Mouse (Mus musculus): Measurements from ENCODE around the gene Klf1. TPM values are rescaled to one million over a fixed set of nuclear protein-coding genes. Genes with fewer than 3 reads are reported as not detected.

Gene Klf1
- total RNA-seq (2021) = not detected

DNA sequence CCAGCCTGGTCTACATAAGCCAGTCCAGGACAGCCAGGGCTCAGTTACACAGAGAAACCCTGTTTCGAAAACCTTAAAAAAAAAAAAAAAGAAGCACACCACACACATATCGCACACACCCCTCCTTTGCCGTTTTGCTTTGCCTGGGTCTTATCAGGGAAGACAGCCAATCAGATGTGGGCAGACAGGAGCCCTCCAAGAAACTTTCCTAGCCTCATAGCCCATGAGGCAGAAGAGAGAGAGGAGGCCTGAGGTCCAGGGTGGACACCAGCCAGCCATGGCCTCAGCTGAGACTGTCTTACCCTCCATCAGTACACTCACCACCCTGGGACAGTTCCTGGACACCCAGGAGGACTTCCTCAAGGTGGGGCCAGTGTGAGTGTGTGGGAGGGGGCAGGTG lies at the start of gene Klf1:
Klf1 (plus strand) TSS at position 177 of the 400 bp plus-strand sequence.
- intact Hi-C loops (cut with DNase I) = loop anchor here (5.0 kb wide), 1 partner anchor 54 kb away; the partner anchor contains the start of gene Calr
- DNase-seq = no peak

DNA sequence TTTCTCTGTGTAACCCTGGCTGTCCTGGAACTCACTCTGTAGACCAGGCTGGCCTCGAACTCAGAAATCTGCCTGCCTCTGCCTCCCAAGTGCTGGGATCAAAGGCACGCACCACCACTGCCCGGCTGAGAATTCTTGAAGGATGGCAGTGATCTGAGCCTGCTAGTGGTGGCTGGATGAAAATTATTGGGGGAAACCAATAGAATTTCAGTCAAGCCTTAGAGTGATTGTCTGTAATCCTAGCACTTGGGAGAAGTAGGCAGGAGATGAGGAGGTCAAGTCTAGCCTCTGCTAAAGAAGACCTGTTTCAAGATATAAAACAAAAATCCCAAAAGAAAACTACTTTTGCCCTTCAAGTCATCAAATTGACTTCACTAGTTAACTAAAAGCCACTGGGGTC lies 45.3 kb upstream of the Klf1 start:
- intact Hi-C loops (cut with DNase I) = loop anchor here (5.0 kb wide), 1 partner anchor 1766 kb away; the partner anchor contains the start of gene Lonp2
- DNase-seq = no peak

DNA sequence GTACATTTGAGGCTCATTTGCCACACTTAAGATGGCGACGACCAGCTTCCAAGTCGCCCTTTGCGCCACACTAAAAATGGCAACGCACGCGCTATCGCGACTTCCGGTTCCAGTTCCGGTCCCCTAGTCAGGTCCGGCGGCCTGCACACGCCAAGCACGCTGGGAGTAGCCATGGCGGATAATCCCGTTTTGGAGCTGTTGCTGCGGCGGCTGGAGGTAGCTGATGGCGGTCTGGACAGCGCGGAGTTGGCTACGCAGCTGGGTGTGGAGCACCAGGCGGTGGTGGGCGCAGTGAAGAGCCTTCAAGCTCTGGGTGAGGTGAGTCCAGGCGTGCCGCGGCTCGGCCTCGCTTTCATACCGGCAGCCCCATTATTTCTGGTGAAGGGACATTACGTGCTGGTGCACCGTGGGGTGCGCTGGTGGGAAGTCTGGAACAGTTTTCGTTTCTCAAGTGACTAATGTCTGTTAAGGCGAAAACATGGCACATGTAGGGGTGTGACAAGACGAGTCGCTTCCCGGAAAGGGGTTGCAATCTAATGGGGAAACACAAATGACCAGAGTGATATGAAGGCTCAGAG lies 44.8 kb upstream of the Klf1 start, which contains the start of gene Farsa:
Farsa (plus strand) TSS at position 126 of the 578 bp plus-strand sequence.
- intact Hi-C loops (cut with DNase I) = loop anchor here (5.0 kb wide), 1 partner anchor 1765 kb away; the partner anchor contains the start of gene Lonp2
- DNase-seq = peak; percentile 94

DNA sequence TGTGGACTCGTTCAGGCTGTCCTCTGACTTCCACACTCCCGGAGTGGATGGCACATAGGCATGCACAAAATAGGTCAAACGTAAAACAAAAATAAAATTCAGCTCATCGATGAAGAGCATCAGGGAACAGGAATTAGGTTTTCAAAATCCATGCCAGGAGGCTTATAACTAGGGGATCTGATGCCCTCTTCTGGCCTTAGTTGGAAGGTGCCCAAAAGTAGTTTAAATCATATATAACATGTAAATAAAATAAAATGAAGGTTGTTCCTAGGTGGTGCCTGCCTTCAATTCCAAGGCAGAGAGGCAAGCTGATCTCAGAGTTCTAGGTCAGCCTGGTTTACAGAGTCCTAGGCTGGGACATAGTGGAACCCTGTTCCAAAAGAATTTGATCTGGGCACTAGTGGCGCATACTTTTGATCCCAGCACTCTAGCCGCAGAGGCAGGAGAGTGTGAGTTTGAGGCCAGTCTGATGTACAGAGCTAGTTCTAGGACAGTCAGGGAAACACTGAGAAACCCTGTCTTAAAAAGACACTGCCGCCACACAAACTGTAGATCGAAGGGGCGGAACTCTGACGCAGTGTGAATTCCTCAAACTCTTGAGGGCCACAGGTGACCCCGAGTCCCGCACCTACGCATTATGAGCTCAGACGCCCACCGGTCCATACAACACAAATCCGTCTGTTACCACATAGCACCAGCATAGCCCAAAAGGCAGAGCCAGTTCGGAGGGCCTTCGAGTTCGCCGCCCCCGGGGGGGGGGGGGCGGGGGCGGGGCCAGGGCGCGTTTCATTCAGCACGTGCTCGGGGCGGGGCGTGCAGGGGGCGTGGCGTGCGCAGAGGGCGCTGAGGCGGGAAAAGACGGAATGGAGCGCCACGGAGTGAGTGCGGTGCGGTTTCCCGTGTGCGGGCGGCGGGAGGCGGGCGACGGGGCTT lies 30.1 kb upstream of the Klf1 start, which contains the start of gene Syce2:
Syce2 (plus strand) TSS at position 736 of the 933 bp plus-strand sequence.
- intact Hi-C loops (cut with DNase I) = no loop called here
- peak; percentile 72 to 80 for DNase-seq

DNA sequence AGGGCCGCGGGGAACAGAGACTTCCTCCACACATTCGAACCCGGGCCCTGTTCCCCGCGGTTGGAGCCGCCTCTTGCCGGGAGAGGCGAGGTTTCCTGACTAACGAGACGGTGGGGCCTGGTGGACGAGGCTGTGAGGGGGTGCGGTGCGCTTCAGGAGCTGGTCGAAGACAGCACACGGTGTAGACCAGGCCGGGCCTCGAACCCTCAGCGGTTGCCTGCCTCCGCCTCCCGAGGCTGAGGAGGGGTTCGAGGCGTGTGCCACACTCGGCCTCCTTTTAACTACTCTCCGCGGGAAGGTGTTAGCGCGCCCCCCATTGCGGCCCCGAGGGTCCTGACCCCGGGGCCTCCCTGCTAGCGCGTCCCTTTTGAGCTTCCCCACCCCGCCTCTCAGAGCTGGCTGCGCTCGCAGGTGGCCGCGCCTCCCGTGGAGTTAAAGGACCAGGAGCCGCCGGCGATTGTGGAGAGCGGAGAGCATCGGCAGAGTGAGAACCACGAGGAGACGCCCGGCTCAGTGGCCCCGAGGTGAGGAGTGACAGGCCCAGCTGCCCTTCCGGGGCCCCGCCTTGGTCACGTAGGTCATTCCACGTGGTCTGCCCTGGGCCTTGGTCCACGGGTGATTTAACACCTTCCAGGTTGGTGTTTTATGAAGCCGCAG lies 29.3 kb upstream of the Klf1 start:
- peak; percentile 14 for DNase-seq
- intact Hi-C loops (cut with DNase I) = no loop called here

DNA sequence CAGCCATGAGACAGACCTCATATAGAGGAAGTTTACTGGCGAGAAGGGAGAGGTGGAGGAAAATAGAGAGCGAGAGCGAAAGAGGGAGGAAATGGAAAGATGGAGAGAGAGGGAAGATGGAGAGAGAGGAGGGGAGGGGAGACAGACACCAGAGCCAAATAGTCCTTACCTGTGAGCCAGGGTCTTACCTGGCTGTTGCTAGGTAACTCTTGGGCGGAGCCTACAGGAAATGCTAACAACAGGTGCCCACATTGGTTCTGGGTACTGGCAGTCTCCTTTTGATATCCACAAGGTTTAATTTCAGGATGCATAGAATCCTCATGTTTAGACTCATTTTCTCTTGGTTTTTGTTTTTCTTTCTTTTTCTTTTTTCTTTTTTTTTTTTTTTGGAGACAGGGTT lies 28.7 kb upstream of the Klf1 start:
- DNase-seq = no peak
- intact Hi-C loops (cut with DNase I) = no loop called here

DNA sequence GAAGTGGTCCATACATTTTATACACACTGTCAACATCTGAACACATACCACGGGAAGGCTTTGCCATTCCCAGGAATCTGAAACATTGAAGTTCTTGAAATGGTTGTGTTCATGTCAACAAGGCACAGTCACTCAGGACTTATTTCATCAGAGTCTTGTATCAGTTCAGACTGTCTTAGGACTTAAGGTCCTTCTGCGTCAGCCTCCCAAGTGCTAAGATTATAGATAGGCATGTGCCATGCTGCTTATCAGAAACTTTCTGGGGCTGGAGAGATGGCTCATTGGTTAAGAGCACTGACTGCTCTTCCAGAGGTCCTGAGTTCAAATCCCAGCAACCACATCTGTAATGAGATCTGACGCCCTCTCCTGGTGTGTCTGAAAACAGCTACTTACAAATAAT lies 27.4 kb upstream of the Klf1 start:
- DNase-seq = no peak
- intact Hi-C loops (cut with DNase I) = no loop called here

DNA sequence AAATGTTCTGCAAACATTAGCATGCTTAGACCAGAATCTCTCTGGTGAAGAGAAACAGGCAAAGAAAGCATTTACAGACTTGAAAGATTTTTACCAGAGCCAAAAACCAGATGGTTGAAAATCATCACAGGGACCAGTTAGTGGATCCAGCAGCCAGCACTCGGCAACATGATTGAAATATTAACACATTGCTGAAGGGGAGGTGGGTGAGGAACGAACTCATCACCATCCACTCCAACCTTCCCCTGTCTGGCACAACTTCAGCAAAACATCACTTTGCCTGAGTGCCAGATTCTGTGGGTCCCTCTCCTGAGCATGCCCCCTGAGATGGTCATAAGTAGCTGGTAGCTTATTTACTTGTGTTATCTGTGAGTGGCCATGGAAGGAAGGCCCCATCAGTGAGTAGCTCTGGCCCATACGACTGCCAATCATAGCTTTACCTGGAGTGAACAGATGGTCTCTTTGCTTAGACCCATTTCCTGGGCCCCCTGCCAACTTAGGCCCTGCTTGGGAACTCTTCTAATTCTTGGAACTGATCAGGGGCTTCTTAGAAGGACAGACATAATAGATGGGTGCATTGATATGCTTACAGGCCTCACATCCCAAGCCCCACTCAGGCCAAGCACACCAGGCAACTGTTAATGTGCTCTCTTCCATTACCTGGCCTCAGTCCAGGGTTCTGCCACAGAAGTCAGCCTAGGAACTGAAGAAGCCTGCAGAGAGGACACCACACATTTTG lies 24.3 kb upstream of the Klf1 start:
- DNase-seq = no peak
- intact Hi-C loops (cut with DNase I) = no loop called here

DNA sequence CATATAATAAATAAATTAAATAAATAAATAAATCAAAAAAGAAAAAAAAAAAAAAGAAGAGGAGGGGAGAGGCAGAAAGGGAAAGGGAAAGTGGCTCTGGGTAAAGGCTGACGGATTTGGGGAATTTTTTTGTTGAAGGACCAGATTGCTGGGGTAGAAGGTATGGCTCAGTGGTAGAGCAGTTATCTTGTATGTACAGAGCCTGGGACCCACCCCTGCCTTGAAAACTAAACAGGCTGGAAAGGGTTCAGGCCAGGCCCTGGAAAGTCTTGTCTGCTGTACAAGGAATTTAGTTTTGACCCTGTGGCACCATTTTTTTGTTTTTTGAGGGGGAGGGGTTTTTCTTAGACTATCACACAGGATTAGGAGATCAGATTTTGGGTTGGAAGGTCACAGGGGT lies 22.8 kb upstream of the Klf1 start:
- no peak for DNase-seq
- intact Hi-C loops (cut with DNase I) = no loop called here

DNA sequence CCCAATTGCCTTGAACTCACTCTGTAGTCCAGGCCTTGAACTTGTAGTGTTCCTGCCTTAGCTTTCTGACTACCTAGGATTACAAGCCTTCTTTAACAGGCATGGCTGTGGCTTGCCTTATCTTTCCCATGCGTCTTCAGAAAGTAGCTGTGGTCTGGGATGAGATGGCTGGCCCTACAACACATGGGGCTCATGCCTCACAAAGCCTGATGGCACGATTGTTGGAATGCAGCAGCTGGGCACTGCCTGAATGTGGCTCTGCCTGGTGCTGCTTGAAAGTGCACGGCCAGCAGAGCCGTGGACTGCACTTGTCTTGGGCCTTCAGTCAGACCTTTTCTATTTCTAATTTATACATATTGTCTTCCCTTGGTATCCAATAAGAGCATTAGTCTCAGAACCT lies 17.0 kb upstream of the Klf1 start:
- intact Hi-C loops (cut with DNase I) = no loop called here
- no peak for DNase-seq

DNA sequence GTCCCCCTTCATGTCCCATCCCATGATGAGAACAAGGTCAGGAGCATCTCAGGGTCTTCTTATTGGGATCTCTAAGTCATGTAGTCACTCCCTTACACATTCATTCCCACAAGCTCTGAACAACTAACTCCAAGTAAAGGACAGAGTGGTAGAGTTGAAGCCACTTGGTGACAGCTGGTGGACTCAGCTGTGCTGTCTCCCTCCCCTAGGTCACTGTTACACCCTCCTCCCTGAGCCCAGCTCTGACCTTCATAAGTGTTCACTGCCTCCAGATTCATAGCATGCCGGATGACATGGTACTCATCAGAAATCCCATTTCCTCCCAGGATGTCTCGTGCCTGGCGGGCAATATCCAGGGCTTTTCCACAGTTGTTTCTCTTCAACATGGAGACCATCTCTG lies 13.4 kb upstream of the Klf1 start:
- no peak for DNase-seq
- intact Hi-C loops (cut with DNase I) = no loop called here

DNA sequence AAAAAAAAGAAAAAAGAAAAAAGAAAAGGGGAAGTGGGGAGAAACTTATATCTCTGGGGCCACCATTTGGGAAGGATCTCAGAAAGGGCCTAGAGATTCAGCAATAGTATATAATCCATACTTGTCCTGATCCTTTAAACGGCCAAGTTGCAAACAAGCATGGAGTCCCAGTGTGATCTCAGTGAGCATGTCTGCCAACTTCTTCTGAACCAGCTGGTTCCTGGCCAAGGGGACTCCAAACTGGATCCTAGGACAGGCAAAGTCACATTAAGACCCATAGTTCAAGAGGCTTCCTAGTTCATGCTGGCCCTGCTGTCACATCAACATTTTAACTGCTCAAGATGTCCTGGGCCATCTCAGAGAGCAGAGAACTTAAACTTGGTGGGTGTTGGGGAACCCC lies 12.6 kb upstream of the Klf1 start:
- no peak for DNase-seq
- intact Hi-C loops (cut with DNase I) = no loop called here

DNA sequence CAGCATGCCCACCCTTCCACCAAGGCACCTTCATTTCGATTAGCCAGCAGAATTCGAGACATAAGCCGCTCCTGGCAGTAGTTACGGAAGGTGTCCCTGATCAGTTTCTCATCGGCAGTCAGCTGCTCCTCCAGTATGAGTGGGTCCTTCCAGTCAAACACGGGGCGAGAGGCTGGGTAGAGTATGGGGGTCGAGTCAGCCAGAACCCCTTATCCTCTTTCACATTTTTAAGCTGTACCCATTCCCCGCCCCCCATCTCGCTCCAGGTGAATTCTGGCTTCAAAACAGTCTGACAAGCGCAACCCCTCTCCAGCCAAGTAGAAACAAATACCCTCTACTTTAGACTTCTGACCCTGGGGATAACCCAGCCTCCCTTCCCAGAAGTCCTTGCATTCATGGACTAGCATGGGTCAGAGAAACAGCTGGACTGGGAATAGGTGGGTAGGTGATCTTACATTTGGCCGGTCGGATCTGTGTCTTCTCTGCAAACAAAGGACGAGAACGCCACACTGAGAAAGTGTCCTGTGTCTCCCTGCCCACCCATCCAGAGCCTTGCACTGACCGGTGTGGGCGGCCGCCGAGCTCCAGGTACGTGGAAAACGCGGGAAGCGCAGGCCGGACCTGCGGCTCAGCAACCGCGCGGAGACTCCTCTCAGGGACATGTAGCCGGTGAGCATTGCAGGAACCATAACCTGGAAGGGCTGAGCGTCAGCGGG lies 8.6 kb upstream of the Klf1 start:
- intact Hi-C loops (cut with DNase I) = no loop called here

DNA sequence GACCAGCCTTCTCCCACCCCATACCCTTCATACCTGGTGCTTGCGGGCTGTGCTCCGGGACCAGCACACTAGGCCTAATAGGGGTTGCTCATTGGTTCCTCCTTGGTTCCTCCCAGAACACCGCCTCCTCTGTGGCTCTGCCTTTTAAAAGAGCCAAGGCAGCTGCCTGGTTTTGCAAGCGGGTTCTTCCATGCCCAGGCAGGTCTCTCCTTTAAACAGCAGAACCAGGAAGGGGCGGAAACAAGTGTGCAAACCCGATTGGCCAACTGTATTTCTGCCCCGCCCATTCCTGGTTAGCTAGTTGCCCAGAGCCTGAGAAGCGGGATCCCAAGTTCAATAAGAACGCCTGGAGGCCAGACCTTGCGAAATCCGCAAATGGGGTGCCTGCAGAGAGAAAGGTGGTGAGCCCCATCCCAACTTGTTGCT lies 8.0 kb upstream of the Klf1 start, which contains the start of gene Gcdh:
Gcdh (minus strand) TSS at position 213 of the 426 bp plus-strand sequence.
- intact Hi-C loops (cut with DNase I) = no loop called here
- DNase-seq = peak; percentile 90

More for the DNA sequence above, 8.6 kb upstream of the Klf1 start:
- DNase-seq = no peak

DNA sequence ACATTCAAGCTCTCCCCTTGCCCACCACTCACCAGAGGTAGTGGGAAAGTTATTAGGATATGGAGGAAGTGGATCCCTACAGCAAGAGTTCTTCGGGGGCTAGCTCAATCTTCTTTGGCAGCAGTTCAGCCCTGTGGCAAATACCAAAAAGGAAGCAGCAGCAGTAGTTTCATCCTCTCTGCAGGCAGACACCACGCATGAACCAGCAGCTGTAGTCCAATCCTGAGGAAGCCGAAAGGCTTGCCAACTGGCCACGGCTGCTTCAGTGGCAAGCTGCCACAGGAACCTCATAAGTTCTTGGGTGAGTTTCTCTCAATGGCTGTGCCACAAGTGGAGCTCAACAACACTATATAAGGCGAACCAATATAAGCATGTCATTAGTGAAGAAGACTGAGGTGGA lies 5.8 kb upstream of the Klf1 start:
- no peak for DNase-seq
- intact Hi-C loops (cut with DNase I) = no loop called here

DNA sequence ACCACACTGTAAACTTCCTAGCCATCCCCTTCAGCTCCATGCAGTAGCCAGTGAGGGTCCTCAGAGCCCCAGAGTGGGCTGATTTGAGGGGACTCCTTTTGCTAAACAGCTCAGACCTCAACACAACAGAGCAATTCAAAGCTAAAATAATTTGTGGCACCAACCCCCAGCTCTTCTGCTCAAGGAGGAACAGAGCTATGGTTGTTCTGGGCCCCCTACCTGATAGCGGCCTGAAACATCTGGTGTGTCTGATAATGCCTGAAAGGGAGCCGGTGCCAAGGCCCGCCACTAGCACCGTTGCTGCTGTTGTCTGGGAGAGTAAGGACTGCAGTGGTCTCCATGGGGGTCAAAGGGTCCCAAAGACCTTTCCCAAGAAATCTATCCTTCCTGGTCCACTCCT lies 657 bp upstream of the Klf1 start:
- DNase-seq = no peak
- intact Hi-C loops (cut with DNase I) = loop anchor here (5.0 kb wide), 1 partner anchor 54 kb away; the partner anchor contains the start of gene Calr

DNA sequence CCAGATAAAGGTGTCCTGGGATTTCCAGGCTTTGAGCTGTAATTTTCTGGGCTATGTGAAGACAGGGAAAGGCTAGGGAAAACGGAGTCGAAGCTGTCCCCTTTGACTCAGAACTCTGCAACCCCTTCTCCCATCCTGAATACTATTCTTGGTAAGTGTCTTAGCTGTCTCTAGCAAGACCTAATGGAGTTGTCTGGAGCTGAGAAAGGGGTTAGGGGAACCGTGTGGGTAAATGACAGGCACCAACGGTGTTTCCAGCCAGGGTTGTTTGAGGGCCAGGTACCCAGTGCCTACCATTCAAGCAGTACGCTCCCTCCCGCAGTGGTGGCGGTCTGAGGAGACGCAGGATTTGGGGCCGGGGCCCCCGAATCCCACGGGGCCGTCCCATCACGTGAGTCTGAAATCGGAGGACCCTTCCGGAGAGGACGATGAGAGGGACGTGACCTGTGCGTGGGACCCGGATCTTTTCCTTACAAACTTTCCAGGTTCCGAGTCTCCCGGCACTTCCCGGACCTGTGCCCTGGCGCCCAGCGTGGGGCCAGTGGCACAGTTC lies 715 bp downstream of the Klf1 start:
- intact Hi-C loops (cut with DNase I) = loop anchor here (5.0 kb wide), 1 partner anchor 55 kb away; the partner anchor contains the start of gene Calr
- no peak for DNase-seq

DNA sequence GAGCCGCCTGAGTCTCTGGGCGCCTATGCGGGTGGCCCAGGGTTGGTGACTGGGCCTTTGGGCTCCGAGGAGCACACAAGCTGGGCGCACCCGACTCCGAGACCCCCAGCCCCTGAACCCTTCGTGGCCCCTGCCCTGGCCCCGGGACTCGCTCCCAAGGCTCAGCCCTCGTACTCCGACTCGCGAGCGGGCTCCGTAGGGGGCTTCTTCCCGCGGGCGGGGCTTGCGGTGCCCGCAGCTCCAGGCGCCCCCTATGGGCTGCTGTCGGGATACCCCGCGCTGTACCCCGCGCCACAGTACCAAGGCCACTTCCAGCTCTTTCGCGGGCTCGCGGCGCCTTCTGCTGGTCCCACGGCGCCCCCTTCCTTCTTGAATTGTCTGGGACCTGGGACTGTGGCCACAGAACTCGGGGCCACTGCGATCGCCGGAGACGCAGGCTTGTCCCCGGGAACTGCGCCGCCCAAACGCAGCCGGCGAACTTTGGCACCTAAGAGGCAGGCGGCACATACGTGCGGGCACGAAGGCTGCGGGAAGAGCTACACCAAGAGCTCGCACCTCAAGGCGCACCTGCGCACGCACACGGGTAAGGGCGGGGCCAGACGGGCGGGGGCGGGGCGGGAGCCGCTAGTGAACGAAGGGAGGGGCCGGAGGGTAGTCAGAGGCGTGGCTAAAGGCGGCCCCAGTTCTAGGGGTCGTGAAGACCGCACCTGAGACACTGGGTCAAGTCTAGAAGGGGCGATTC lies 1.4 kb downstream of the Klf1 start:
- peak; percentile 94 to 96 for DNase-seq
- intact Hi-C loops (cut with DNase I) = loop anchor here (5.0 kb wide), 1 partner anchor 56 kb away; the partner anchor contains the start of gene Calr

Data from heart, postnatal 36 days (tissue).